Mouse (Mus musculus) thymus, adult 2 months (tissue): ENCODE results near the gene Dnal1.

Experiments used
- CTCF ChIP-seq: fragments of 200-500 bp; IDR thresholded peaks from 2 replicates; pipeline ENCODE4 v1.5.1; 2012; ENCODE audit warnings: mild to moderate bottlenecking, control low read depth, low read length, moderate library complexity, borderline replicate concordance; ENCODE audit not compliant: control insufficient read depth, poor library complexity, insufficient read depth; ENCODE audit errors: extremely low read depth
- POLR2A ChIP-seq: fragments of 200-500 bp; IDR thresholded peaks from 2 replicates; pipeline ENCODE4 v1.6.1; 2012; ENCODE audit warnings: mild to moderate bottlenecking, low read length, control low read depth, moderate library complexity; ENCODE audit not compliant: control insufficient read depth, poor library complexity, insufficient read depth; ENCODE audit errors: extremely low read depth

GRCm38 (mm10) chr12:84140135-84140534 is 26.0 kb downstream of the Dnal1 start:
- TF ChIP-seq CTCF (no peak), POLR2A (no peak)
